9 mouse cellular contexts compared by ENCODE assay signal in genomic region chr5:117864588-117865300, GRCm38 (mm10).
DNase-seq lines count a peak whose midpoint lies in the region; ATAC-seq and TF ChIP-seq lines count a peak whose summit lies in the region.
"Had no signal": no experiment of that assay in that cellular context is flagged by ENCODE, and none has a peak within 500 bp of the region (broad histone marks: within the 10 kb centered on the region; RNA-seq: fewer than 3 reads in every experiment).

No protein-coding gene starts in this region.

- H3K9ac ChIP-seq in forebrain, postnatal 0 days = no peak overlapping the region
- H3K9ac ChIP-seq: lung, embryonic 15.5 days had no signal

- 11% methylated on average over 12 of the region's 13 CpGs for WGBS in forebrain, postnatal 0 days

- H3K27ac ChIP-seq in forebrain, postnatal 0 days (ENCODE audit: low read depth, low read length) = 0 out of 2 replicates have a peak overlapping the region, but pooled peaks have one; percentile 15
- H3K27ac ChIP-seq: lung, embryonic 15.5 days had no signal

- ATAC-seq in forebrain, postnatal 0 days = peak; percentile 86

- no peak overlapping the region for H3K4me2 ChIP-seq in forebrain, postnatal 0 days (ENCODE audit: low read depth)
- H3K4me2 ChIP-seq: lung, embryonic 15.5 days had no signal

- no peaks in the 10 kb centered on the region for H3K27me3 ChIP-seq in forebrain, postnatal 0 days (ENCODE audit: insufficient read depth, low read length)

- no peak overlapping the region for H3K4me3 ChIP-seq in forebrain, postnatal 0 days (ENCODE audit: low read depth, low read length)
- H3K4me3 ChIP-seq: lung, embryonic 15.5 days had no signal

- no peak for TF ChIP-seq CTCF in forebrain, postnatal 0 days (IDR thresholded peaks at IDR 0.05; ENCODE audit: low read depth)

- H3K4me1 ChIP-seq in forebrain, postnatal 0 days (ENCODE audit: insufficient read depth) = no peaks in the 10 kb centered on the region
- H3K4me1 ChIP-seq: lung, embryonic 15.5 days had no signal

- DNase-seq in embryo, embryonic 11 days = peak; percentile 57
- DNase-seq in embryo, embryonic 10 days (ENCODE audit: low spot score) = no peak
- peak; percentile 57 for DNase-seq in forebrain, postnatal 0 days
- peak; percentile 71 to 82 for DNase-seq in layer of hippocampus, postnatal 36 days
- peak; percentile 63 to 76 for DNase-seq in right cerebral cortex, postnatal 10 days (ENCODE audit: low spot score in 2 of 2)
- no peak for DNase-seq in adrenal gland, adult 8-10 months
- DNase-seq in thymus, adult 18-20 months = no peak
- DNase-seq in thymus, postnatal 14 days = no peak

- no peaks in the 10 kb centered on the region for H3K9me3 ChIP-seq in forebrain, postnatal 0 days (ENCODE audit: low read length)
- H3K9me3 ChIP-seq: lung, embryonic 15.5 days had no signal

- H3K36me3 ChIP-seq in forebrain, postnatal 0 days (ENCODE audit: insufficient read depth) = no peaks in the 10 kb centered on the region
- H3K36me3 ChIP-seq: lung, embryonic 15.5 days had no signal

Comparison
In these comparisons a context has a peak if more than half of its experiments do, and no peak if none do; other contexts are left out.
1. DNase-seq: peak in embryo, embryonic 11 days (single experiment), forebrain, postnatal 0 days (single experiment), layer of hippocampus, postnatal 36 days (2 of 2) and right cerebral cortex, postnatal 10 days (2 of 2); none in embryo, embryonic 10 days (single experiment), adrenal gland, adult 8-10 months (single experiment), thymus, adult 18-20 months (0 of 2) and thymus, postnatal 14 days (single experiment).